Mouse (Mus musculus) heart, adult 2 months (tissue): Measurements from ENCODE around the gene Chml.

Experiments
- CTCF ChIP-seq: fragments of 200-600 bp; IDR thresholded peaks from 2 replicates; pipeline ENCODE4 v1.8.1; 2022; ENCODE audit warnings: antibody characterized with exemption, mild to moderate bottlenecking, moderate library complexity
- EP300 ChIP-seq: fragments of 200-500 bp; IDR thresholded peaks from 2 replicates; pipeline ENCODE4 v1.6.1; 2011; ENCODE audit warnings: low read depth, low read length, control low read depth; ENCODE audit not compliant: insufficient read depth
- POLR2A ChIP-seq: fragments of 200-500 bp; IDR thresholded peaks from 2 replicates; pipeline ENCODE4 v1.6.1; 2011; ENCODE audit warnings: mild to moderate bottlenecking, low read depth, low read length, control low read depth; ENCODE audit not compliant: insufficient read depth

DNA sequence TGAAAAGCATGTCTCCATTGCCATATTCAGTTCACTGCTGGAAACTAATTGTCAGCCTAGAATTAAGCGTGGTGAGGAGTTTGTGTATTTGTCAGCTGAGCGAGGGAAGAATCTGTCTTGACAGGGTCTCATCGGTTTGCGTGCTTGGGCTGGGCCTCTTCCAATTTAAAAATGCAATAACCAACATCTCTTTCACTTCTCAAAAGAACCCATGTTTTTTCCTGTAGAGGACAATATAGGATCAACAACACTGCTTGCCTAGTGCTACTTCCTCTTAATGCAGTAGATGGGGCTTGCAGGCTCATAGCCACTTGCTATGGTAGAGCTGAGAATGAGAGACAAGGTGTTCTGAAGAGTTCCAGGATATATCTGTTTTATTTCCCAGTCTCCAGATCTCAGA, 32.8 kb downstream of the Chml start:
- TF ChIP-seq POLR2A (no peak), EP300 (no peak), CTCF (no peak)
